8 mouse cellular contexts compared by ENCODE assay signal in the genomic region with DNA sequence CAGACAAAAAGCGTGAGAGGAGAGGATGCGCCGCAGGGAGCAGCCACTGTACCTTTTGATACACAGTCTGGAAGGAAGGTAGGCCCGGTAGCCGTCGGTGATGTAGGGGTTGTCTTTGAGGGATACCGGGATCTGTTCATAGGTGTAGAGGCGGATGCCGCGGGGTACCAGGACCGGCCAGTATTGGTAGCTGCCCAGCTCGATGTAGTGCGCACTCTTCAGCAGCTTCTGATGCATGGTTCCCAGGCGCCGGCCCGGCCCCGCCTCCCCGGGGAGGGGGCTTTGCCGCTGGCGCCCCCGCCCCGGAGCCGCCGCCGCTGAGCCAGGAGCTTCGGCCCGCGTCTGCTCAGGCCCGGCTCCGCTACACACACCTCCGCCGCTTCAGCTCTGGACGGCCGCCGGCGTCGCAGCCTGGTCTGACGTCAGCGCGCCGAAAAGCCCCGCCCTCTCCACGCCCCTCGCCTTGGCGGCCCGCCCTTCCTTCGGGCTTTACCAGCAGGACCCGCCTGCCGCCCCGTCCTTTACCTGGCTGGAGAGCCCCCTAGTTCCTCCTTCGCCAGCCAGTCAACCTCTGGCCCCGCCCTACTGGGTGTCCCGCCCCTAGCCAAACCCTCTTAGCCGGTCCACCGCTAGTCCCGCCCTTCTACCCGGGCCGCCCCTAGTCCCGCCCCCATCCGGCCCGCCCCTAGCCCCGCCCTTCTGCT. TPM values are rescaled to one million over a fixed set of nuclear protein-coding genes. Genes with fewer than 3 reads are reported as not detected.
DNase-seq lines count a peak whose midpoint lies in the region; ATAC-seq lines count a peak whose summit lies in the region.

A gene (minus strand): TSS at position 390 of the 704 bp plus-strand sequence.

- peak; percentile 86 for DNase-seq in adipocyte (ENCODE audit: low spot score)
- peak; percentile 96 for DNase-seq in embryo, embryonic 10 days (ENCODE audit: low spot score)
- DNase-seq in gastrocnemius, postnatal 14 days: peak; percentile 96
- DNase-seq in left cerebral cortex, postnatal 10 days (ENCODE audit: extremely low spot score in 1 of 2, low spot score in 2 of 2): peak; percentile 96 to 97
- peak; percentile 99 for DNase-seq in right cerebral cortex, postnatal 25 days
- peak; percentile 95 to 97 for DNase-seq in urinary bladder, postnatal 4 days (ENCODE audit: low spot score in 2 of 2)

- peak; percentile 93 for ATAC-seq in inflammation-experienced regulatory T-cells, adult 6 months
- ATAC-seq in megakaryocyte-erythroid progenitor cell, adult 5-6 weeks (replicated peaks; ENCODE audit: low FRiP score, low TSS enrichment, poor library complexity, severe bottlenecking): peak; percentile 99

- intact Hi-C loops in gastrocnemius, postnatal 14 days (cut with DNase I; ENCODE audit: low total_unique reads): no loop called here
- intact Hi-C loops in left cerebral cortex, postnatal 10 days (cut with DNase I): no loop called here

RNA-seq across cellular contexts. Expression of the gene that starts here (rescaled TPM):
- total RNA-seq in gastrocnemius, postnatal 14 days (2021): 1 to 10 TPM; 2.8 TPM
- polyA plus RNA-seq in inflammation-experienced regulatory T-cells, adult 6 months (2017; shearing (Covaris generic)): 1 to 10 TPM in 2 of 3 experiments, under 1 TPM in 1; 0.87 to 1.7 (median 1.3) TPM
- total RNA-seq in left cerebral cortex, postnatal 10 days (2021): 10 to 100 TPM; 28.6 to 29.7 TPM
- 4.3 TPM in 1 of 2 replicates, not detected in the other for total RNA-seq in megakaryocyte-erythroid progenitor cell, adult 5-6 weeks (2014; fragmentation: Nextera tagmentation)
- 1.6 and 2.6 TPM in 2 replicates for total RNA-seq in megakaryocyte-erythroid progenitor cell, adult 5-6 weeks (2017)

Comparison
In these comparisons a context has a peak if more than half of its experiments do, and no peak if none do; other contexts are left out.
1. Peak in every context shown above with its lines: DNase-seq and ATAC-seq.
2. RNA of the gene that starts here (total RNA-seq): 28.6 to 29.7 TPM in left cerebral cortex, postnatal 10 days; 1.6 to 4.3 TPM in megakaryocyte-erythroid progenitor cell, adult 5-6 weeks and 2.8 TPM in gastrocnemius, postnatal 14 days; every median in the first group is over 4 times any median in the second.